8 mouse cellular contexts compared by ENCODE assay signal in the genomic region with DNA sequence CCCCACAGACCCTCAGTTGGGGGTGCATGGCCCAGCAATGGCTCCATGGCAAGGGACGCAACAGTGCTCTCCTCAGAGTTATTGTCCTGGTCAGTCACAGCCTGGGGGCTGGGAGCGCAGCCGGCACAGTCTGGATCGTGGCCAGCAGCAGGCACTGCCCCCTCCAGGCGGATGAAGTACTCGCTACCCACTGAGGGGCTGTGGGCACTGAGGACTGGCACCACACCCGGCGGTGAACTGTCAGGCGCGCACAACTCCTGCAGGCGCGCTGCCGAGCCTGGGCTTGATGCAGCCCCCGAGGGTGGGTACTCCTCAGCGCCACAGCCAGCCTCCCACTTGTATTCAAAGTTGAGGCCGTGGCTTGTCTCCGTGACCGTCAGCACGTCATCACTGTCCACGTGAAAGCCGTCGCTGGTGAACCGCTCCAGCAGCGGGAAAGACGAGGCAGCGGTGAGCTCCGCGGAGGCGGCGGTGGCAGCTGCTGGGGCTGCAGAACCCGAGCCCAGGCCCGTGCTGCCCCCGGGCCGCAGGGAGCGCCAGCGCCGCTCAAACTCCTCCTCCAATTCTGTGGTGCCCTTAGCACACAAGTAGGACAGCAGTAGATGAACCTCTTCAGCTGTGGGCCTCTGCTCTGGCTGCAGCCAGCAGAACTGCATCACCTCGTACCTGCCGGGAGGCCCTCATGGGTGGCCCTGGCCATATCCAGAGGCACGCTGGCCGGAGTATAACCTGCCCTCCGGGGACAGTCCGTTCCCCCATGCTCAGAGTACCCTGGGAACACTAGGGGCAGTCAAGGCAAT. TPM values are rescaled to one million over a fixed set of nuclear protein-coding genes. Genes with fewer than 3 reads are reported as not detected.
A peak's percentile ranks its signal among the peaks of the same experiment; 100 is the strongest.
DNase-seq lines count a peak whose midpoint lies in the region; ATAC-seq lines count a peak whose summit lies in the region.

No protein-coding gene starts in this region.

- no peak for ATAC-seq in heart, embryonic 13.5 days (ENCODE audit: extremely low read depth, insufficient number of reproducible peaks, low FRiP score, low TSS enrichment)
- no peak for ATAC-seq in forebrain, embryonic 11.5 days (replicated peaks; ENCODE audit: low FRiP score)
- ATAC-seq in limb, embryonic 13.5 days (ENCODE audit: low FRiP score, low read depth): no peak
- ATAC-seq in stomach, embryonic 16.5 days (ENCODE audit: insufficient read depth, low FRiP score): no peak

- 30% methylated on average over 43 of the region's 43 CpGs for WGBS in heart, embryonic 13.5 days
- WGBS in forebrain, embryonic 11.5 days: 48% methylated on average over 43 of the region's 43 CpGs
- 38% methylated on average over 43 of the region's 43 CpGs for WGBS in limb, embryonic 13.5 days
- 45% methylated on average over 43 of the region's 43 CpGs for WGBS in stomach, embryonic 16.5 days

- intact Hi-C loops in heart, postnatal 25 days (cut with DNase I): loop anchor here (10.0 kb wide), 1 partner anchor 53 kb away; no protein-coding TSS in a partner anchor

- H3K4me3 ChIP-seq in heart, embryonic 13.5 days: peak overlapping the region; percentile 38
- H3K4me3 ChIP-seq in forebrain, embryonic 11.5 days (ENCODE audit: low read depth, low read length): no peak overlapping the region
- H3K4me3 ChIP-seq in limb, embryonic 13.5 days: peak overlapping the region; percentile 10; the same call in 1 of the 2 replicates
- H3K4me3 ChIP-seq in stomach, embryonic 16.5 days (replicated peaks; ENCODE audit: low read length): no peak overlapping the region

- peak overlapping the region; percentile 66 for H3K9ac ChIP-seq in heart, embryonic 13.5 days
- peak overlapping the region; percentile 8; the same call in 1 of the 2 replicates for H3K9ac ChIP-seq in forebrain, embryonic 11.5 days (ENCODE audit: low read length)
- H3K9ac ChIP-seq in limb, embryonic 13.5 days: peak overlapping the region; percentile 13; the same call in 1 of the 2 replicates
- 0 out of 2 replicates have a peak overlapping the region, but pooled peaks have one; percentile 5 for H3K9ac ChIP-seq in stomach, embryonic 16.5 days (ENCODE audit: low read length)

- peaks cover 45% of the 10 kb centered on the region for H3K27me3 ChIP-seq in heart, embryonic 13.5 days (replicated peaks)
- no peaks in the 10 kb centered on the region for H3K27me3 ChIP-seq in forebrain, embryonic 11.5 days (ENCODE audit: control insufficient read depth, insufficient read depth, low read length)
- peaks cover 30% of the 10 kb centered on the region for H3K27me3 ChIP-seq in limb, embryonic 13.5 days
- H3K27me3 ChIP-seq in stomach, embryonic 16.5 days (ENCODE audit: control insufficient read depth, insufficient read depth, low read length): no peaks in the 10 kb centered on the region

- H3K36me3 ChIP-seq in heart, embryonic 13.5 days: no peaks in the 10 kb centered on the region
- H3K36me3 ChIP-seq in forebrain, embryonic 11.5 days (ENCODE audit: control insufficient read depth, insufficient read depth, low read length): no peaks in the 10 kb centered on the region
- H3K36me3 ChIP-seq in limb, embryonic 13.5 days: peaks cover 5% of the 10 kb centered on the region
- no peaks in the 10 kb centered on the region for H3K36me3 ChIP-seq in stomach, embryonic 16.5 days (ENCODE audit: control insufficient read depth, insufficient read depth, low read length)

- H3K9me3 ChIP-seq in heart, embryonic 13.5 days: no peaks in the 10 kb centered on the region
- no peaks in the 10 kb centered on the region for H3K9me3 ChIP-seq in forebrain, embryonic 11.5 days (ENCODE audit: control insufficient read depth, low read length)
- H3K9me3 ChIP-seq in limb, embryonic 13.5 days: no peaks in the 10 kb centered on the region
- H3K9me3 ChIP-seq in stomach, embryonic 16.5 days (replicated peaks; ENCODE audit: control insufficient read depth, low read length): no peaks in the 10 kb centered on the region

- DNase-seq in heart, postnatal 25 days (ENCODE audit: low spot score): no peak
- DNase-seq in ZHBTc4 (ENCODE audit: low read depth, low spot score) (peak; percentile 51), adipocyte (ENCODE audit: low spot score) (no peak)
- peak; percentile 71 for DNase-seq in forebrain, embryonic 11.5 days (ENCODE audit: low spot score)
- DNase-seq in left cerebral cortex, adult 11 months (ENCODE audit: low spot score): no peak

- no peak overlapping the region for H3K27ac ChIP-seq in heart, embryonic 13.5 days (replicated peaks)
- no peak overlapping the region for H3K27ac ChIP-seq in forebrain, embryonic 11.5 days (ENCODE audit: low read depth, low read length)
- H3K27ac ChIP-seq in limb, embryonic 13.5 days: no peak overlapping the region
- H3K27ac ChIP-seq in stomach, embryonic 16.5 days (ENCODE audit: low read length): no peak overlapping the region

- peak overlapping the region; percentile 68 for H3K4me2 ChIP-seq in heart, embryonic 13.5 days
- no peak overlapping the region for H3K4me2 ChIP-seq in forebrain, embryonic 11.5 days (ENCODE audit: low read depth, low read length, severe bottlenecking)
- peak overlapping the region; percentile 46 for H3K4me2 ChIP-seq in limb, embryonic 13.5 days (replicated peaks)
- no peak overlapping the region for H3K4me2 ChIP-seq in stomach, embryonic 16.5 days (ENCODE audit: low read depth, low read length)

- H3K4me1 ChIP-seq in heart, embryonic 13.5 days: peaks cover 31% of the 10 kb centered on the region
- H3K4me1 ChIP-seq in forebrain, embryonic 11.5 days (replicated peaks; ENCODE audit: control insufficient read depth, insufficient read depth, low read length): peaks cover 5% of the 10 kb centered on the region; the same call in 1 of the 2 replicates
- peaks cover 14% of the 10 kb centered on the region for H3K4me1 ChIP-seq in limb, embryonic 13.5 days
- H3K4me1 ChIP-seq in stomach, embryonic 16.5 days (ENCODE audit: control insufficient read depth, insufficient read depth, low read length): peaks cover 6% of the 10 kb centered on the region; the same call in 1 of the 2 replicates

RNA-seq across cellular contexts. Expression of a gene that starts 35.0 kb away (rescaled TPM):
- polyA plus RNA-seq in heart, embryonic 13.5 days (2015; fragmentation: Nextera tagmentation; extraction: Ambion mirVana): 0.33 and 0.55 TPM in 2 replicates
- 1 to 10 TPM; 4.3 to 4.7 TPM for total RNA-seq in heart, postnatal 25 days (2021)
- polyA plus RNA-seq in forebrain, embryonic 11.5 days (2014; fragmentation: Nextera tagmentation; extraction: Ambion mirVana): 2.8 and 3.5 TPM in 2 replicates
- polyA plus RNA-seq in limb, embryonic 13.5 days (2015; fragmentation: Nextera tagmentation; extraction: Ambion mirVana): 5.2 and 6.1 TPM in 2 replicates
- 1.9 and 3.3 TPM in 2 replicates for polyA plus RNA-seq in stomach, embryonic 16.5 days (2015; fragmentation: Nextera tagmentation; extraction: Ambion mirVana)

Comparison
In these comparisons a context has a peak if more than half of its experiments do, and no peak if none do; other contexts are left out.
1. H3K4me2 ChIP-seq: peak in heart, embryonic 13.5 days (single experiment) and limb, embryonic 13.5 days (single experiment); none in forebrain, embryonic 11.5 days (single experiment) and stomach, embryonic 16.5 days (single experiment).
2. H3K4me3 ChIP-seq: peak in heart, embryonic 13.5 days (single experiment) and limb, embryonic 13.5 days (single experiment); none in forebrain, embryonic 11.5 days (single experiment) and stomach, embryonic 16.5 days (single experiment).
3. H3K9ac ChIP-seq: peak in every context shown above with its lines; median percentile 66 in heart, embryonic 13.5 days; 13 in limb, embryonic 13.5 days; 8 in forebrain, embryonic 11.5 days; 5 in stomach, embryonic 16.5 days.
4. DNase-seq: peak in ZHBTc4 (single experiment) and forebrain, embryonic 11.5 days (single experiment); none in heart, postnatal 25 days (single experiment), left cerebral cortex, adult 11 months (single experiment) and adipocyte (single experiment).